Mouse (Mus musculus): Measurements from ENCODE around the gene Irx3. TPM values are rescaled to one million over a fixed set of nuclear protein-coding genes. Genes with fewer than 3 reads are reported as not detected.

The Irx3 gene
- 1.4 TPM in 2 replicates for polyA plus RNA-seq (2012; rRNA removed; ENCODE audit: low replicate concordance)

DNA sequence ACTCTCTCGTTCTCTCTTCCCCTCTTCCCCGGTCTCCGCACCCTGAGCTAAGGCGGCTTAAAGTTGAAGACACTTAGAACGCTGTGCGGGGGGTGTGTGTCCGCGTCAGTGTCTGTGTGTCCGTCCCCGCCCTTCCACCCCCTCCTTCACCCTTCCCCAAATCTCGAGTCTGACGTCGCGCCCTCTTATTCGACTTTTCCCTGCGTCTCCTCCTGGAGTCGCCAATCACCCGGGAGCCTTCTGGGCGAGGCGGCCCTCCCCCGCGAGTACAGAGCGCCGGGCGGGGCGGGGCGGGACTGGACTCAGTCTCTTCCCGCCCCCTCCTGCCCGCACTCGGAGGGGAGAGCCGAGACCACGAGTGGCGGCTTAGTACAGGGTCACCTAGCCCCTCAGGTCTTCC is at the start of gene Irx3:
Gene Irx3, minus strand, starts transcription at position 229 of the 400 bp plus-strand sequence.

